Mouse (Mus musculus) cerebral cortex, adult 2 months (tissue): ENCODE results near the gene Elk3.

Experiments used
- WGBS: fragments of 180-500 bp; shearing (Covaris S2); methylation state at CpG from one replicate; pipeline ENCODE4 v1.1.7; 2018; 5-methylcytosine and 5-hydroxymethylcytosine counted together

Elk3 gene

GRCm38 (mm10) chr10:93332261-93332809, 21.4 kb upstream of the Elk3 start:
- WGBS = 46% methylated on average over 3 of the region's 3 CpGs

- 75% methylated on average over 4 of the region's 4 CpGs for WGBS
Measured at GRCm38 (mm10) chr10:93331543-93331942, 20.6 kb upstream of the Elk3 start.

GRCm38 (mm10) chr10:93328321-93328720, 17.4 kb upstream of the Elk3 start:
- WGBS = 85% methylated on average over 5 of the region's 5 CpGs

GRCm38 (mm10) chr10:93327187-93327586, 16.3 kb upstream of the Elk3 start:
- 78% methylated on average over 6 of the region's 6 CpGs for WGBS

- WGBS = 82% methylated on average over 8 of the region's 8 CpGs
Measured at GRCm38 (mm10) chr10:93326741-93327100, 15.8 kb upstream of the Elk3 start.

- WGBS = 77% methylated on average over 12 of the region's 12 CpGs
Measured at GRCm38 (mm10) chr10:93325804-93326740, 15.1 kb upstream of the Elk3 start.

- 84% methylated on average over 3 of the region's 3 CpGs for WGBS
Measured at GRCm38 (mm10) chr10:93325369-93325768, 14.4 kb upstream of the Elk3 start.

GRCm38 (mm10) chr10:93324438-93324837, 13.5 kb upstream of the Elk3 start:
- 98% methylated on average over 2 of the region's 2 CpGs for WGBS

GRCm38 (mm10) chr10:93323659-93324058, 12.7 kb upstream of the Elk3 start:
- 96% methylated on average over 2 of the region's 2 CpGs for WGBS

- 68% methylated on average over 4 of the region's 4 CpGs for WGBS
Measured at GRCm38 (mm10) chr10:93320148-93320547, 9.2 kb upstream of the Elk3 start.

- WGBS = 79% methylated on average over 7 of the region's 7 CpGs
Measured at GRCm38 (mm10) chr10:93319526-93320063, 8.7 kb upstream of the Elk3 start.

- 65% methylated on average over 6 of the region's 6 CpGs for WGBS
Measured at GRCm38 (mm10) chr10:93316909-93317308, 6.0 kb upstream of the Elk3 start.

GRCm38 (mm10) chr10:93311576-93311975, 641 bp upstream of the Elk3 start:
- WGBS = 37% methylated on average over 4 of the region's 4 CpGs

GRCm38 (mm10) chr10:93309934-93310621, 857 bp downstream of the Elk3 start:
- WGBS = 1% methylated on average over 43 of the region's 43 CpGs

- WGBS = 1% methylated on average over 21 of the region's 23 CpGs
Measured at GRCm38 (mm10) chr10:93309131-93309933, 1.6 kb downstream of the Elk3 start.

- 75% methylated on average over 11 of the region's 11 CpGs for WGBS
Measured at GRCm38 (mm10) chr10:93306367-93306766, 4.6 kb downstream of the Elk3 start.

GRCm38 (mm10) chr10:93305946-93306345, 5.0 kb downstream of the Elk3 start:
- WGBS = 60% methylated on average over 6 of the region's 6 CpGs

- 76% methylated on average over 4 of the region's 4 CpGs for WGBS
Measured at GRCm38 (mm10) chr10:93303231-93303630, 7.7 kb downstream of the Elk3 start.

GRCm38 (mm10) chr10:93301831-93302230, 9.1 kb downstream of the Elk3 start:
- WGBS = 76% methylated on average over 8 of the region's 8 CpGs

GRCm38 (mm10) chr10:93298208-93298607, 12.7 kb downstream of the Elk3 start:
- WGBS = 46% methylated on average over 7 of the region's 7 CpGs

- 15% methylated on average over 5 of the region's 5 CpGs for WGBS
Measured at GRCm38 (mm10) chr10:93297774-93298173, 13.2 kb downstream of the Elk3 start.
